Mouse (Mus musculus) testis, adult 2 months (tissue): ENCODE data around the gene Mpi. TPM values are rescaled to one million over a fixed set of nuclear protein-coding genes. Genes with fewer than 3 reads are reported as not detected.

Source experiments
- H3K27ac ChIP-seq: fragments of 200-500 bp; 2 replicates; pipeline ENCODE4 v1.5.1; 2012; ENCODE audit warnings: low read depth, low read length; ENCODE audit not compliant: control insufficient read depth, insufficient read depth
- H3K27me3 ChIP-seq: fragments of 200-500 bp; 2 replicates; pipeline ENCODE4 v1.6.1; 2012; ENCODE audit warnings: mild to moderate bottlenecking, low read length, moderate library complexity; ENCODE audit not compliant: control insufficient read depth, insufficient read depth
- H3K36me3 ChIP-seq: fragments of 200-500 bp; 2 replicates; pipeline ENCODE4 v1.6.1; 2012; ENCODE audit warnings: mild to moderate bottlenecking, low read length; ENCODE audit not compliant: control insufficient read depth, insufficient read depth
- H3K4me1 ChIP-seq: fragments of 200-500 bp; 2 replicates; pipeline ENCODE4 v1.6.1; 2012; ENCODE audit warnings: low read length; ENCODE audit not compliant: control insufficient read depth, insufficient read depth
- H3K4me3 ChIP-seq: fragments of 200-500 bp; 2 replicates; pipeline ENCODE4 v1.5.1; 2012; ENCODE audit warnings: low read depth, mild to moderate bottlenecking, low read length, moderate library complexity, mixed read lengths; ENCODE audit not compliant: control insufficient read depth
- CTCF ChIP-seq: fragments of 200-500 bp; IDR thresholded peaks from 2 replicates; pipeline ENCODE4 v1.5.1; 2012; ENCODE audit warnings: low read depth, mild to moderate bottlenecking, inconsistent platforms, low read length, moderate library complexity; ENCODE audit not compliant: control insufficient read depth, insufficient read depth, insufficient replicate concordance
- POLR2A ChIP-seq: fragments of 200-500 bp; IDR thresholded peaks from 2 replicates; pipeline ENCODE4 v1.6.1; 2012; ENCODE audit warnings: low read depth, mild to moderate bottlenecking, inconsistent platforms, low read length, moderate library complexity; ENCODE audit not compliant: control insufficient read depth
- polyA plus RNA-seq: library from polyadenylated mRNA; depleted of rRNA; stranded (reverse); fragments of >200 nt; gene quantifications from 2 replicates; pipeline ENCODE4 v1.2.3, GENCODE M21; 2012

The Mpi gene
- polyA plus RNA-seq, 1 experiment, result 282 TPM

DNA sequence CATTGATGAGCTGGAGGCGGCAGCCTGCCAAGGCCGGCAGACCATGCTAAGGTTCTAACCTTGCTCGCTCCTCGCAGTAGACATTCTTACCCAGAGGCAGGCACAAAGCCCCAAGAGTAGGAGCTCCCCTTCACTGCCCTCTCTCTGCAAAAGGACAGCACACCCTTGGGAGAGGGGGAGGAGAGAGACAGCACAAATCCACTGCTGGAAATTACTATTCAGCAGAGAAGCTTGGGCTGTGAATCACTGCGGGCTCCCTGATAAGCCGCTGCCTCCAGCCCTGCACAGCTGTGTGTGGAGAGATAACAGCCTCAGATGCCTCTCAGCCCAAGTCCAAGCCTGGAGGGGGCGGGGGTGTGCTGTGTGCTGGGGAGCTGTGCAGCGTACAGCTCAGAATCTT lies 46.9 kb downstream of the Mpi start:
- TF ChIP-seq CTCF, result no peak
- no peak for TF ChIP-seq POLR2A
- H3K27me3 ChIP-seq, result no peaks in the 10 kb centered on the region
- H3K4me3 ChIP-seq, result no peak overlapping the region

GRCm38 (mm10) chr9:57504891-57505290 lies 47.7 kb downstream of the Mpi start:
- TF ChIP-seq POLR2A (no peak), CTCF (no peak)
- Histone ChIP-seq H3K36me3 (no peaks in the 10 kb centered on the region), H3K27ac (no peak overlapping the region), H3K4me1 (peaks cover 15% of the 10 kb centered on the region), H3K4me3 (peak overlapping the region; percentile 70; the same call in 1 of the 2 replicates), H3K27me3 (no peaks in the 10 kb centered on the region)

More for the DNA sequence above, 46.9 kb downstream of the Mpi start:
- Histone ChIP-seq H3K36me3 (no peaks in the 10 kb centered on the region), H3K4me1 (peaks cover 15% of the 10 kb centered on the region), H3K27ac (no peak overlapping the region)

DNA sequence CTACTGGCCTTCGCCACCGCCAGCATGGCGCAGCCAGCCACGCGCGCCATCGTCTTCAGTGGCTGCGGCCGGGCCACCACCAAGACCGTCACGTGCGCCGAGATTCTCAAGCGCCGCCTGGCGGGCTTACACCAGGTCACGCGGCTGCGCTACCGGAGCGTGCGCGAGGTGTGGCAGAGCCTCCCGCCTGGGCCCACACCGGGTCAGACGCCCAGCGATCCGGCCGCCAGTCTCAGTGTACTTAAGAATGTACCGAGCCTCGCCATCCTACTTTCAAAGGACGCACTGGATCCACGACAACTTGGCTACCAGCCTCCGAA lies 48.2 kb downstream of the Mpi start:
- no peaks in the 10 kb centered on the region for H3K36me3 ChIP-seq
- no peaks in the 10 kb centered on the region for H3K27me3 ChIP-seq
- TF ChIP-seq POLR2A, result no peak
- TF ChIP-seq CTCF, result no peak
- H3K4me1 ChIP-seq, result peaks cover 15% of the 10 kb centered on the region
- H3K27ac ChIP-seq, result no peak overlapping the region
- H3K4me3 ChIP-seq, result peak overlapping the region; percentile 70

DNA sequence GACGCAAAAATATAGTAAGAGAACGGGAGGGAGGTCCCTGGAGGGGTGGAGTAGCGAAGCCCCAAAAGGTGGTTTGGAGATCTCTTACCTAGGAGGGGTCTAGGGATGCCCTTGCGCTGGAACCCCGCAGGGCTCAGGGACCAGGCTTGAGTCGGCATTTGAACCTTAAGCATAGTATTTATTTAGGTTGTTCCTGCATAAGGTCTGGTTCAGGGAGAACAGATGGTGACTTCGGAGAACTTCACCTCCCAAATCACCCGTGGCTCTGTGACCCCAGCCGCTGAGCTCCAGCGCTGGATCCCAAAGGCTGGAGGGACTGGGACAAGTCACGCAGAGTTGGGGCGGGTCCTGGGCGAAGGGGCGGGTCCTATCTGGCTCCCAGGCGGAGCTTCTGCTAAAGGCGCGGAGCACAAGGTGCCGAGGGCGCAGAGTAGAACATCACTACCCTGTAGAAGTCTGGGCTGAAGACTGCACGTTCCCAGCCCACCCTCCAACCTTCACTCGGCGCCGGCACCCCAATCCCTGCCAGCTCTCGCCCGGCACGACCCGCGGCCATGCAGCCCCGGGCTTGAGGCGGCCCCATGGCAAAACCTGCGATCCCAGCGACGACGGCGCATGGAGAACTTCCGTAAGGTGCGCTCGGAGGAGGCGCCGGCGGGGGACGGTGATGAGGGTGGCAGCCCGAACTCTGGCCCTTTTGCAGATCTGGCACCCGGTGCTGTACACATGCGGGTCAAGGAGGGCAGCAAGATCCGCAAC lies 48.8 kb downstream of the Mpi start, which contains the start of gene Rpp25:
TSS of gene Rpp25 (plus strand) at position 405 of the 759 bp plus-strand sequence.
- peaks cover 15% of the 10 kb centered on the region for H3K4me1 ChIP-seq
- no peaks in the 10 kb centered on the region for H3K27me3 ChIP-seq
- no peaks in the 10 kb centered on the region for H3K36me3 ChIP-seq
- H3K27ac ChIP-seq, result no peak within 1 kb of the TSS
- H3K4me3 ChIP-seq, result peak within 1 kb of the TSS; percentile 70
- TF ChIP-seq POLR2A (no peak), CTCF (no peak)

DNA sequence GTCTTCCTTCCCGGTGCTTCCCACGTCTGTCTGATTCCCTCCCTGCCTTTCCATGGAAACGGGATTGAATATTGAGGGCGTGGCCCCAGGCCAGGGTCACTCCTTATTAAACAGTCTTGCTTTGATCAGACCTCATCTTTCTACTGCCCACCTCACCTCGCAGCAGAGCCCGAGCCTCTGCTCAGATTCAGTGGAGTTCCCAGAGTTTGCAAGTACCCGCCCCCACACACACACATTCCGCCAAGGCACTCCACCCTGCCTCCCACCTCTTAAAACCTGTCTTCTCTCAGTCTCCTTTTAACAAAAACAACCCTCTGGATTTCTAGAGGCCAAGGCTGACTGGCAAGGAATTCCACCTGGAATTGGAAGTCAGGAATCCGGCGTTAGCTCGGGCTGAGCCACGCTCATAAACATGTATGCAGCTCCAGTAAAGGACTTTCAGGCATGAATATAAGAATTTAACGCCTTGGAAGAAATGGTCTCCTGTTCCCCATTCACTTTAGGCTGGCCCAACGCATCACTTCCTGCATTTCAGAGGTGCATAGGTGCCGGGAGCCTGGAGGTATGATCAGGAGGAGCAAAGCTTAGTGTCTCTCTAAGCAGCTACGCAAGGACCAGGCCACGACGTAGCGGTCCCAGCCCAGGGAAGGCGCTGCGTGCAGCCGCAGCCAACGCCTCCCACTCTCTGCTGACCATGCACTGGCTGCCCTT lies 49.5 kb downstream of the Mpi start:
- Histone ChIP-seq H3K27ac (no peak overlapping the region), H3K27me3 (no peaks in the 10 kb centered on the region), H3K4me3 (no peak overlapping the region; the same call in 1 of the 2 replicates), H3K36me3 (no peaks in the 10 kb centered on the region), H3K4me1 (peaks cover 15% of the 10 kb centered on the region)
- TF ChIP-seq POLR2A, result no peak
- no peak for TF ChIP-seq CTCF

- TF ChIP-seq CTCF, result no peak
- no peak for TF ChIP-seq POLR2A
- no peaks in the 10 kb centered on the region for H3K36me3 ChIP-seq
- peaks cover 15% of the 10 kb centered on the region for H3K4me1 ChIP-seq
- no peaks in the 10 kb centered on the region for H3K27me3 ChIP-seq
- no peak overlapping the region for H3K4me3 ChIP-seq
- H3K27ac ChIP-seq, result no peak overlapping the region
These were observed 50.7 kb downstream of the Mpi start for GRCm38 (mm10) chr9:57501861-57502260.

GRCm38 (mm10) chr9:57501452-57501851 lies 51.1 kb downstream of the Mpi start:
- no peaks in the 10 kb centered on the region for H3K27me3 ChIP-seq
- TF ChIP-seq CTCF (no peak), POLR2A (no peak)
- no peak overlapping the region for H3K27ac ChIP-seq
- peaks cover 15% of the 10 kb centered on the region for H3K4me1 ChIP-seq
- no peak overlapping the region for H3K4me3 ChIP-seq
- H3K36me3 ChIP-seq, result no peaks in the 10 kb centered on the region
